Mouse (Mus musculus) kidney, embryonic 16.5 days (tissue): ENCODE measurements around the gene Dupd1. TPM values are rescaled to one million over a fixed set of nuclear protein-coding genes. Genes with fewer than 3 reads are reported as not detected.

ENCODE experiments used
- ATAC-seq: fragments of 200-750 bp; cut with Nextera tagmentation; 2 replicates; pipeline ENCODE4 v1.8.0; 2017; ENCODE audit warnings: moderate TSS enrichment; ENCODE audit not compliant: low FRiP score, low TSS enrichment
- H3K27ac ChIP-seq: fragments of 300-500 bp; sonication (generic); 2 replicates; pipeline ENCODE4 v1.5.1; 2014; ENCODE audit warnings: low read length
- H3K27me3 ChIP-seq: fragments of 300-500 bp; sonication (generic); 2 replicates; pipeline ENCODE4 v1.6.1; 2014; ENCODE audit warnings: low read length, control low read depth, mixed read lengths; ENCODE audit not compliant: insufficient read depth
- H3K36me3 ChIP-seq: fragments of 300-500 bp; sonication (generic); 2 replicates; pipeline ENCODE4 v1.6.1; 2014; ENCODE audit warnings: low read length, control low read depth, mixed read lengths; ENCODE audit not compliant: insufficient read depth
- H3K4me1 ChIP-seq: fragments of 300-500 bp; sonication (generic); 2 replicates; pipeline ENCODE4 v1.6.1; 2014; ENCODE audit warnings: low read length, control low read depth, mixed read lengths; ENCODE audit not compliant: insufficient read depth
- H3K4me2 ChIP-seq: fragments of 300-500 bp; sonication (generic); replicated peaks from 2 replicates; pipeline ENCODE4 v1.6.1; 2014; ENCODE audit warnings: low read depth, low read length
- H3K4me3 ChIP-seq: fragments of 300-500 bp; sonication (generic); 2 replicates; pipeline ENCODE4 v1.5.1; 2014; ENCODE audit warnings: mild to moderate bottlenecking, low read length
- H3K9ac ChIP-seq: fragments of 300-500 bp; sonication (generic); replicated peaks from 2 replicates; pipeline ENCODE4 v1.6.1; 2014; ENCODE audit warnings: low read length
- H3K9me3 ChIP-seq: fragments of 300-500 bp; sonication (generic); 2 replicates; pipeline ENCODE4 v1.6.1; 2016; ENCODE audit warnings: low read length, control low read depth
- WGBS: fragments of 180-500 bp; shearing (Covaris S2); extraction: QIAGEN DNeasy Blood & Tissue Kit; methylation state at CpG from one replicate; pipeline ENCODE4 v1.1.7; 2014; 5-methylcytosine and 5-hydroxymethylcytosine counted together
- polyA plus RNA-seq: library from polyadenylated mRNA; unstranded; fragments of >200 nt; fragmentation: Nextera tagmentation; extraction: Ambion mirVana; gene quantifications from 2 replicates; pipeline ENCODE4 v1.2.1, GENCODE M21; 2015

Dupd1 gene
- polyA plus RNA-seq, 1 experiment from 2014 or later = 0.22 TPM

- Histone ChIP-seq H3K9me3 (no peaks in the 10 kb centered on the region), H3K9ac (no peak overlapping the region), H3K4me3 (no peak overlapping the region), H3K27ac (no peak overlapping the region), H3K27me3 (no peaks in the 10 kb centered on the region), H3K4me1 (peaks cover under 1% of the 10 kb centered on the region), H3K36me3 (no peaks in the 10 kb centered on the region), H3K4me2 (no peak overlapping the region)
- WGBS = 74% methylated on average over 2 of the region's 2 CpGs
- no peak for ATAC-seq
Measured at GRCm38 (mm10) chr14:21746846-21747245, 32.5 kb upstream of the Dupd1 start.

- 90% methylated on average over 8 of the region's 8 CpGs for WGBS
- Histone ChIP-seq H3K27me3 (no peaks in the 10 kb centered on the region), H3K4me1 (no peaks in the 10 kb centered on the region), H3K27ac (no peak overlapping the region), H3K9ac (no peak overlapping the region), H3K4me3 (no peak overlapping the region), H3K4me2 (no peak overlapping the region), H3K36me3 (no peaks in the 10 kb centered on the region), H3K9me3 (no peaks in the 10 kb centered on the region)
- ATAC-seq = no peak
Measured at GRCm38 (mm10) chr14:21746251-21746650, 31.9 kb upstream of the Dupd1 start.

- Histone ChIP-seq H3K4me1 (no peaks in the 10 kb centered on the region), H3K27ac (no peak overlapping the region), H3K9me3 (no peaks in the 10 kb centered on the region), H3K36me3 (no peaks in the 10 kb centered on the region), H3K27me3 (no peaks in the 10 kb centered on the region), H3K4me2 (no peak overlapping the region), H3K4me3 (no peak overlapping the region), H3K9ac (no peak overlapping the region)
- no peak for ATAC-seq
- 57% methylated on average over 5 of the region's 5 CpGs for WGBS
Measured at GRCm38 (mm10) chr14:21745149-21745548, 30.8 kb upstream of the Dupd1 start.

GRCm38 (mm10) chr14:21744169-21744568 lies 29.8 kb upstream of the Dupd1 start:
- Histone ChIP-seq H3K27me3 (no peaks in the 10 kb centered on the region), H3K27ac (no peak overlapping the region), H3K4me3 (no peak overlapping the region), H3K36me3 (no peaks in the 10 kb centered on the region), H3K4me1 (no peaks in the 10 kb centered on the region), H3K9ac (no peak overlapping the region), H3K9me3 (no peaks in the 10 kb centered on the region), H3K4me2 (no peak overlapping the region)
- WGBS = 86% methylated on average over 1 of the region's 1 CpGs
- no peak for ATAC-seq

GRCm38 (mm10) chr14:21742441-21742840 lies 28.1 kb upstream of the Dupd1 start:
- Histone ChIP-seq H3K9ac (no peak overlapping the region), H3K4me2 (no peak overlapping the region), H3K27ac (no peak overlapping the region), H3K9me3 (no peaks in the 10 kb centered on the region), H3K36me3 (no peaks in the 10 kb centered on the region), H3K27me3 (no peaks in the 10 kb centered on the region), H3K4me3 (no peak overlapping the region), H3K4me1 (no peaks in the 10 kb centered on the region)
- 86% methylated on average over 4 of the region's 4 CpGs for WGBS
- no peak for ATAC-seq

GRCm38 (mm10) chr14:21741786-21742185 lies 27.4 kb upstream of the Dupd1 start:
- H3K4me3 ChIP-seq = no peak overlapping the region
- no peaks in the 10 kb centered on the region for H3K27me3 ChIP-seq
- no peaks in the 10 kb centered on the region for H3K9me3 ChIP-seq
- H3K9ac ChIP-seq = no peak overlapping the region
- WGBS = 9% methylated on average over 4 of the region's 4 CpGs
- H3K4me2 ChIP-seq = no peak overlapping the region
- H3K36me3 ChIP-seq = no peaks in the 10 kb centered on the region
- no peaks in the 10 kb centered on the region for H3K4me1 ChIP-seq
- H3K27ac ChIP-seq = no peak overlapping the region
- peak; percentile 83 for ATAC-seq

- Histone ChIP-seq H3K4me3 (no peak overlapping the region), H3K36me3 (no peaks in the 10 kb centered on the region), H3K4me2 (no peak overlapping the region), H3K27ac (no peak overlapping the region), H3K9ac (no peak overlapping the region), H3K4me1 (no peaks in the 10 kb centered on the region), H3K27me3 (no peaks in the 10 kb centered on the region), H3K9me3 (no peaks in the 10 kb centered on the region)
- WGBS = 88% methylated on average over 3 of the region's 3 CpGs
- no peak for ATAC-seq
Measured at GRCm38 (mm10) chr14:21741314-21741713, 26.9 kb upstream of the Dupd1 start.

- ATAC-seq = no peak
- no peak overlapping the region for H3K4me3 ChIP-seq
- H3K4me2 ChIP-seq = no peak overlapping the region
- WGBS = 92% methylated on average over 7 of the region's 7 CpGs
- no peaks in the 10 kb centered on the region for H3K27me3 ChIP-seq
- no peaks in the 10 kb centered on the region for H3K9me3 ChIP-seq
- H3K36me3 ChIP-seq = no peaks in the 10 kb centered on the region
- H3K4me1 ChIP-seq = no peaks in the 10 kb centered on the region
- H3K27ac ChIP-seq = no peak overlapping the region
- no peak overlapping the region for H3K9ac ChIP-seq
Measured at GRCm38 (mm10) chr14:21740345-21740744, 26.0 kb upstream of the Dupd1 start.

- Histone ChIP-seq H3K27me3 (no peaks in the 10 kb centered on the region), H3K27ac (no peak overlapping the region), H3K36me3 (no peaks in the 10 kb centered on the region), H3K9me3 (0 out of 2 replicates have a peak, but pooled peaks cover 5% of the 10 kb centered on the region), H3K9ac (no peak overlapping the region), H3K4me1 (no peaks in the 10 kb centered on the region), H3K4me3 (no peak overlapping the region), H3K4me2 (no peak overlapping the region)
- no peak for ATAC-seq
- WGBS = 90% methylated on average over 15 of the region's 15 CpGs
Measured at GRCm38 (mm10) chr14:21733131-21733905, 18.9 kb upstream of the Dupd1 start.

GRCm38 (mm10) chr14:21729936-21730335 lies 15.6 kb upstream of the Dupd1 start:
- 88% methylated on average over 4 of the region's 4 CpGs for WGBS
- no peaks in the 10 kb centered on the region for H3K27me3 ChIP-seq
- H3K9ac ChIP-seq = no peak overlapping the region
- no peak for ATAC-seq
- H3K27ac ChIP-seq = no peak overlapping the region
- H3K36me3 ChIP-seq = no peaks in the 10 kb centered on the region
- H3K4me2 ChIP-seq = no peak overlapping the region
- no peak overlapping the region for H3K4me3 ChIP-seq
- H3K4me1 ChIP-seq = no peaks in the 10 kb centered on the region
- 0 out of 2 replicates have a peak, but pooled peaks cover 5% of the 10 kb centered on the region for H3K9me3 ChIP-seq
